Mouse (Mus musculus): ENCODE data around the gene Slc30a6. TPM values are rescaled to one million over a fixed set of nuclear protein-coding genes. Genes with fewer than 3 reads are reported as not detected.
"Not testable (repeated sequence)": the region's sequence is repeated elsewhere in the genome, so short reads cannot be mapped to it uniquely, and the experiment has no call there.

The Slc30a6 gene
- total RNA-seq, 1 experiment from 2014 or later: 13.4 TPM

- no peak for ATAC-seq (ENCODE audit: extremely low read depth, insufficient number of reproducible peaks, low FRiP score, poor library complexity, severe bottlenecking)
Observed at GRCm38 (mm10) chr17:74432631-74433030, 37.2 kb downstream of the Slc30a6 start.

GRCm38 (mm10) chr17:74437762-74438161, 42.4 kb downstream of the Slc30a6 start:
- ATAC-seq (ENCODE audit: extremely low read depth, insufficient number of reproducible peaks, low FRiP score, poor library complexity, severe bottlenecking): no peak

GRCm38 (mm10) chr17:74440486-74440885, 45.1 kb downstream of the Slc30a6 start:
- ATAC-seq (ENCODE audit: extremely low read depth, insufficient number of reproducible peaks, low FRiP score, poor library complexity, severe bottlenecking): peak; percentile 82; the same call in 1 of the 2 replicates

- ATAC-seq (ENCODE audit: extremely low read depth, insufficient number of reproducible peaks, low FRiP score, poor library complexity, severe bottlenecking): no peak
Observed at GRCm38 (mm10) chr17:74449776-74450175, 54.4 kb downstream of the Slc30a6 start.

GRCm38 (mm10) chr17:74453928-74454327, 58.5 kb downstream of the Slc30a6 start:
- no peak for ATAC-seq (ENCODE audit: extremely low read depth, insufficient number of reproducible peaks, low FRiP score, poor library complexity, severe bottlenecking)

- ATAC-seq (ENCODE audit: extremely low read depth, insufficient number of reproducible peaks, low FRiP score, poor library complexity, severe bottlenecking): no peak
Observed at GRCm38 (mm10) chr17:74454660-74455059, 59.3 kb downstream of the Slc30a6 start.

- ATAC-seq (ENCODE audit: extremely low read depth, insufficient number of reproducible peaks, low FRiP score, poor library complexity, severe bottlenecking): no peak
Observed at GRCm38 (mm10) chr17:74455426-74455825, 60.0 kb downstream of the Slc30a6 start.

GRCm38 (mm10) chr17:74456825-74457224, 61.4 kb downstream of the Slc30a6 start:
- no peak for ATAC-seq (ENCODE audit: extremely low read depth, insufficient number of reproducible peaks, low FRiP score, poor library complexity, severe bottlenecking)

- no peak for ATAC-seq (ENCODE audit: extremely low read depth, insufficient number of reproducible peaks, low FRiP score, poor library complexity, severe bottlenecking)
Observed at GRCm38 (mm10) chr17:74457972-74458677, 62.7 kb downstream of the Slc30a6 start.

- ATAC-seq (ENCODE audit: extremely low read depth, insufficient number of reproducible peaks, low FRiP score, poor library complexity, severe bottlenecking): peak; percentile 90
Observed at GRCm38 (mm10) chr17:74458711-74459408, 63.5 kb downstream of the Slc30a6 start, which contains the start of gene Nlrc4. Gene Nlrc4, minus strand, starts transcription at chr17:74459142.

- no peak for ATAC-seq (ENCODE audit: extremely low read depth, insufficient number of reproducible peaks, low FRiP score, poor library complexity, severe bottlenecking)
Observed at GRCm38 (mm10) chr17:74463510-74463909, 68.1 kb downstream of the Slc30a6 start.

- not testable (repeated sequence) for ATAC-seq (ENCODE audit: extremely low read depth, insufficient number of reproducible peaks, low FRiP score, poor library complexity, severe bottlenecking)
Observed at GRCm38 (mm10) chr17:74467981-74468380, 72.6 kb downstream of the Slc30a6 start.

GRCm38 (mm10) chr17:74470133-74470532, 74.7 kb downstream of the Slc30a6 start:
- not testable (repeated sequence) for ATAC-seq (ENCODE audit: extremely low read depth, insufficient number of reproducible peaks, low FRiP score, poor library complexity, severe bottlenecking)

Other genes with a start within 250 kb of the Slc30a6 start
- 34.4 and 35.7 TPM in 2 replicates for gene Memo1, start 100.1 kb upstream of the Slc30a6 start, total RNA-seq (2017)
- 33.2 and 36.5 TPM in 2 replicates for gene Dpy30, start 71.7 kb upstream of the Slc30a6 start, total RNA-seq (2017)
- 46.5 and 64.0 TPM in 2 replicates for gene Spast, start 56.6 kb upstream of the Slc30a6 start, total RNA-seq (2017)
- gene Nlrc4, start 63.5 kb downstream of the Slc30a6 start, total RNA-seq (2017): 14.4 and 15.6 TPM in 2 replicates
- 66.0 and 73.4 TPM in 2 replicates for gene Yipf4, start 93.9 kb downstream of the Slc30a6 start, total RNA-seq (2017)
- gene Birc6, start 132.7 kb downstream of the Slc30a6 start, total RNA-seq (2017): 231 and 241 TPM in 2 replicates